Mouse (Mus musculus) thymus, postnatal 14 days (tissue): ENCODE data around the gene Creb3l1.
A peak's percentile ranks its signal among the peaks of the same experiment; 100 is the strongest.

Experiments used
- DNase-seq: peaks from one replicate; pipeline ENCODE4 v3.0.0; 2021

Gene Creb3l1

GRCm38 (mm10) chr2:91962864-91963401, 61.4 kb downstream of the Creb3l1 start:
- peak; percentile 61 for DNase-seq

GRCm38 (mm10) chr2:91961901-91962761, 62.2 kb downstream of the Creb3l1 start:
- DNase-seq = peak; percentile 62

- no peak for DNase-seq
Measured at GRCm38 (mm10) chr2:91960459-91960858, 63.8 kb downstream of the Creb3l1 start.

GRCm38 (mm10) chr2:91959544-91960410, 64.5 kb downstream of the Creb3l1 start:
- no peak for DNase-seq

GRCm38 (mm10) chr2:91958701-91959457, 65.4 kb downstream of the Creb3l1 start:
- DNase-seq = peak; percentile 81

- no peak for DNase-seq
Measured at GRCm38 (mm10) chr2:91958049-91958448, 66.3 kb downstream of the Creb3l1 start.

- DNase-seq = peak; percentile 86
Measured at GRCm38 (mm10) chr2:91957096-91957495, 67.2 kb downstream of the Creb3l1 start.

GRCm38 (mm10) chr2:91955875-91956274, 68.4 kb downstream of the Creb3l1 start:
- no peak for DNase-seq

GRCm38 (mm10) chr2:91955121-91955591, 69.1 kb downstream of the Creb3l1 start:
- no peak for DNase-seq

- DNase-seq = no peak
Measured at GRCm38 (mm10) chr2:91953825-91954224, 70.5 kb downstream of the Creb3l1 start.

- peak; percentile 81 for DNase-seq
Measured at GRCm38 (mm10) chr2:91950275-91951085, 73.8 kb downstream of the Creb3l1 start.

- peak; percentile 63 for DNase-seq
Measured at GRCm38 (mm10) chr2:91949411-91950274, 74.7 kb downstream of the Creb3l1 start.

- peak; percentile 36 for DNase-seq
Measured at GRCm38 (mm10) chr2:91948792-91949241, 75.5 kb downstream of the Creb3l1 start.

GRCm38 (mm10) chr2:91948151-91948509, 76.2 kb downstream of the Creb3l1 start:
- peak; percentile 37 for DNase-seq

- no peak for DNase-seq
Measured at GRCm38 (mm10) chr2:91947397-91948150, 76.7 kb downstream of the Creb3l1 start.

GRCm38 (mm10) chr2:91946836-91947235, 77.5 kb downstream of the Creb3l1 start:
- no peak for DNase-seq

- DNase-seq = peak; percentile 35
Measured at GRCm38 (mm10) chr2:91945483-91945882, 78.8 kb downstream of the Creb3l1 start, which contains the start of gene Gm9821. Gene Gm9821 (plus strand): TSS chr2:91945703.

- DNase-seq = peak; percentile 91
Measured at GRCm38 (mm10) chr2:91944170-91944950, 79.9 kb downstream of the Creb3l1 start.

GRCm38 (mm10) chr2:91942356-91942755, 81.9 kb downstream of the Creb3l1 start:
- no peak for DNase-seq
